Mouse (Mus musculus): ENCODE results near the gene Med13l. TPM values are rescaled to one million over a fixed set of nuclear protein-coding genes. Genes with fewer than 3 reads are reported as not detected.

The Med13l gene
- polyA plus RNA-seq, 1 experiment: 10.7 TPM

- Histone ChIP-seq H3K27ac (ENCODE audit: insufficient read depth, low read depth, low read length) (no peak overlapping the region), H3K27me3 (replicated peaks; ENCODE audit: control insufficient read depth, insufficient read depth, low read length) (no peaks in the 10 kb centered on the region), H3K4me3 (ENCODE audit: insufficient read depth, low read depth, low read length) (no peak overlapping the region), H3K36me3 (ENCODE audit: control insufficient read depth, insufficient read depth, low read length) (no peaks in the 10 kb centered on the region), H3K4me1 (ENCODE audit: control insufficient read depth, insufficient read depth, low read length) (no peaks in the 10 kb centered on the region)
- 65% methylated on average over 15 of the region's 15 CpGs for WGBS
- no peak for DNase-seq
- TF ChIP-seq POLR2A (IDR thresholded peaks at IDR 0.05; ENCODE audit: low read depth, low read length): no peak
- TF ChIP-seq CTCF (conservative IDR thresholded peaks at IDR 0.05; ENCODE audit: insufficient read depth, insufficient read length, low read depth, low read length): no peak
Observed at GRCm38 (mm10) chr5:118532659-118533058, 27.8 kb upstream of the Med13l start.

- Histone ChIP-seq H3K27me3 (replicated peaks; ENCODE audit: control insufficient read depth, insufficient read depth, low read length) (no peaks in the 10 kb centered on the region), H3K27ac (ENCODE audit: insufficient read depth, low read depth, low read length) (no peak overlapping the region), H3K36me3 (ENCODE audit: control insufficient read depth, insufficient read depth, low read length) (no peaks in the 10 kb centered on the region), H3K4me3 (ENCODE audit: insufficient read depth, low read depth, low read length) (no peak overlapping the region), H3K4me1 (ENCODE audit: control insufficient read depth, insufficient read depth, low read length) (no peaks in the 10 kb centered on the region)
- TF ChIP-seq CTCF (conservative IDR thresholded peaks at IDR 0.05; ENCODE audit: insufficient read depth, insufficient read length, low read depth, low read length) (no peak), POLR2A (IDR thresholded peaks at IDR 0.05; ENCODE audit: low read depth, low read length) (no peak)
- DNase-seq: no peak
- 58% methylated on average over 9 of the region's 9 CpGs for WGBS
Observed at GRCm38 (mm10) chr5:118534407-118534921, 26.0 kb upstream of the Med13l start.

GRCm38 (mm10) chr5:118535130-118535529, 25.3 kb upstream of the Med13l start:
- Histone ChIP-seq H3K36me3 (ENCODE audit: control insufficient read depth, insufficient read depth, low read length) (no peaks in the 10 kb centered on the region), H3K27ac (ENCODE audit: insufficient read depth, low read depth, low read length) (no peak overlapping the region), H3K27me3 (replicated peaks; ENCODE audit: control insufficient read depth, insufficient read depth, low read length) (no peaks in the 10 kb centered on the region), H3K4me1 (ENCODE audit: control insufficient read depth, insufficient read depth, low read length) (no peaks in the 10 kb centered on the region), H3K4me3 (ENCODE audit: insufficient read depth, low read depth, low read length) (no peak overlapping the region)
- no peak for TF ChIP-seq POLR2A (IDR thresholded peaks at IDR 0.05; ENCODE audit: low read depth, low read length)
- no peak for TF ChIP-seq CTCF (conservative IDR thresholded peaks at IDR 0.05; ENCODE audit: insufficient read depth, insufficient read length, low read depth, low read length)
- WGBS: 54% methylated on average over 8 of the region's 8 CpGs
- no peak for DNase-seq

GRCm38 (mm10) chr5:118538487-118538886, 22.0 kb upstream of the Med13l start:
- no peak overlapping the region for H3K4me3 ChIP-seq (ENCODE audit: insufficient read depth, low read depth, low read length)
- no peaks in the 10 kb centered on the region for H3K4me1 ChIP-seq (ENCODE audit: control insufficient read depth, insufficient read depth, low read length)
- H3K36me3 ChIP-seq (ENCODE audit: control insufficient read depth, insufficient read depth, low read length): no peaks in the 10 kb centered on the region
- no peak for TF ChIP-seq POLR2A (IDR thresholded peaks at IDR 0.05; ENCODE audit: low read depth, low read length)
- no peak for TF ChIP-seq CTCF (conservative IDR thresholded peaks at IDR 0.05; ENCODE audit: insufficient read depth, insufficient read length, low read depth, low read length)
- WGBS: 61% methylated on average over 5 of the region's 5 CpGs
- DNase-seq: no peak
- H3K27me3 ChIP-seq (replicated peaks; ENCODE audit: control insufficient read depth, insufficient read depth, low read length): no peaks in the 10 kb centered on the region
- H3K27ac ChIP-seq (ENCODE audit: insufficient read depth, low read depth, low read length): no peak overlapping the region

DNA sequence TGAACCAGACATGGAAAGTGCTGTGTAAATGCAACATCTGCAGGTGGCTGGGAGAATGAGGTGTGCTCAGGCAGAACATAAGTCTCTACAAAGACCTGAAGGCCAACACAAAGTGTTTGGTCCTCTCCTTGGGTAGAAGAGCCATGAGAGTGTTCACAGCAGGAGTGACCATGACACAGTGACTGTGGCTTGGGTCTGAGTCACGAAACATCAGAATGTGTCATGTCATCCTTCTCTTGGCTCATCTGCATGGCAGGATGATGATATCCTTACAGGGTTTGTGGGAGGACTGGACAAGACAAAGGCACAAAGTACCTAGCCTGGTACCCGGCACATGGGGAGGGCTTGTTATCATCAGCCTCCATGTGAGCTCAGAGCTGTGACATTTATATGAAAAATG, 16.7 kb upstream of the Med13l start:
- H3K36me3 ChIP-seq (ENCODE audit: control insufficient read depth, insufficient read depth, low read length): no peaks in the 10 kb centered on the region
- H3K27me3 ChIP-seq (replicated peaks; ENCODE audit: control insufficient read depth, insufficient read depth, low read length): no peaks in the 10 kb centered on the region
- H3K4me1 ChIP-seq (ENCODE audit: control insufficient read depth, insufficient read depth, low read length): no peaks in the 10 kb centered on the region
- H3K27ac ChIP-seq (ENCODE audit: insufficient read depth, low read depth, low read length): no peak overlapping the region
- TF ChIP-seq CTCF (conservative IDR thresholded peaks at IDR 0.05; ENCODE audit: insufficient read depth, insufficient read length, low read depth, low read length) (no peak), POLR2A (IDR thresholded peaks at IDR 0.05; ENCODE audit: low read depth, low read length) (no peak)
- 95% methylated on average over 2 of the region's 2 CpGs for whole genome bisulfite sequencing
- H3K4me3 ChIP-seq (ENCODE audit: insufficient read depth, low read depth, low read length): no peak overlapping the region
- DNase-seq: no peak

GRCm38 (mm10) chr5:118550493-118550892, 10.0 kb upstream of the Med13l start:
- TF ChIP-seq CTCF (conservative IDR thresholded peaks at IDR 0.05; ENCODE audit: insufficient read depth, insufficient read length, low read depth, low read length): no peak
- no peak for TF ChIP-seq POLR2A (IDR thresholded peaks at IDR 0.05; ENCODE audit: low read depth, low read length)
- H3K27me3 ChIP-seq (replicated peaks; ENCODE audit: control insufficient read depth, insufficient read depth, low read length): no peaks in the 10 kb centered on the region
- 80% methylated on average over 5 of the region's 5 CpGs for WGBS
- DNase-seq: no peak
- H3K4me1 ChIP-seq (ENCODE audit: control insufficient read depth, insufficient read depth, low read length): no peaks in the 10 kb centered on the region
- no peak overlapping the region for H3K27ac ChIP-seq (ENCODE audit: insufficient read depth, low read depth, low read length)
- H3K36me3 ChIP-seq (ENCODE audit: control insufficient read depth, insufficient read depth, low read length): no peaks in the 10 kb centered on the region
- no peak overlapping the region for H3K4me3 ChIP-seq (ENCODE audit: insufficient read depth, low read depth, low read length)

DNA sequence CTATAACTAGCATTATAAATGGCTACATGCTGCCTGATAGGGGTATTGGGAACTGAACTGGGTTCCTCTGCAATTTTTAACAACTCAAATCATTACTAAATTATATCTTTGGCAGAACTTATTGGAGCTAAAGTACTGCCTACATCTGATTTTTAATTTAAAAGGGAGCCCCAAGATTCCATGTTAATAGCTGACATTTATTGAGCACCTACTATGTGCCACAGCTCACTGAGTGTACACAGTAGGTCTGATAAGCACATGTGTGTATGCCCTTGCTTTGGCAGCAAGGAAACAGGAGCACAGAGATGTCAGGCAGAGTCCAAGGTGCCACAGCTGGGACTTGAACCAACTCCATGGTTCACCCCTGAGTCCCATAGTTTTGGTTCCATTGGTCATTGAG, 7.2 kb upstream of the Med13l start:
- Histone ChIP-seq H3K27ac (ENCODE audit: insufficient read depth, low read depth, low read length) (no peak overlapping the region), H3K4me1 (ENCODE audit: control insufficient read depth, insufficient read depth, low read length) (no peaks in the 10 kb centered on the region), H3K27me3 (replicated peaks; ENCODE audit: control insufficient read depth, insufficient read depth, low read length) (no peaks in the 10 kb centered on the region), H3K36me3 (ENCODE audit: control insufficient read depth, insufficient read depth, low read length) (no peaks in the 10 kb centered on the region), H3K4me3 (ENCODE audit: insufficient read depth, low read depth, low read length) (no peak overlapping the region)
- no peak for DNase-seq
- no peak for TF ChIP-seq CTCF (conservative IDR thresholded peaks at IDR 0.05; ENCODE audit: insufficient read depth, insufficient read length, low read depth, low read length)
- TF ChIP-seq POLR2A (IDR thresholded peaks at IDR 0.05; ENCODE audit: low read depth, low read length): no peak
